Mouse (Mus musculus) stomach, postnatal 0 days (tissue): ENCODE measurements around the gene Gpn2. TPM values are rescaled to one million over a fixed set of nuclear protein-coding genes. Genes with fewer than 3 reads are reported as not detected.

Experiments
- ATAC-seq: fragments of 200-750 bp; cut with Nextera tagmentation; 2 replicates; pipeline ENCODE4 v1.8.0; 2017; ENCODE audit not compliant: low FRiP score, low TSS enrichment
- DNase-seq: peaks from one replicate; pipeline ENCODE4 v3.0.0-alpha.2; 2016; ENCODE audit warnings: low spot score
- H3K27ac ChIP-seq: fragments of 300-500 bp; sonication (generic); replicated peaks from 2 replicates; pipeline ENCODE4 v1.5.1; 2014; ENCODE audit warnings: mild to moderate bottlenecking, control low read depth
- H3K27me3 ChIP-seq: fragments of 300-500 bp; sonication (generic); 2 replicates; pipeline ENCODE4 v1.6.1; 2014; ENCODE audit warnings: low read length; ENCODE audit not compliant: control insufficient read depth, insufficient read depth
- H3K36me3 ChIP-seq: fragments of 300-500 bp; sonication (generic); 2 replicates; pipeline ENCODE4 v1.6.1; 2014; ENCODE audit warnings: low read length, mixed read lengths; ENCODE audit not compliant: control insufficient read depth, insufficient read depth
- H3K4me1 ChIP-seq: fragments of 300-500 bp; sonication (generic); replicated peaks from 2 replicates; pipeline ENCODE4 v1.6.1; 2014; ENCODE audit warnings: antibody characterized with exemption; ENCODE audit not compliant: control insufficient read depth, insufficient read depth
- H3K4me2 ChIP-seq: fragments of 300-500 bp; sonication (generic); replicated peaks from 2 replicates; pipeline ENCODE4 v1.6.1; 2014; ENCODE audit warnings: low read depth, mild to moderate bottlenecking, control low read depth, moderate library complexity
- H3K4me3 ChIP-seq: fragments of 300-500 bp; sonication (generic); 2 replicates; pipeline ENCODE4 v1.5.1; 2014; ENCODE audit warnings: low read depth, low read length, control low read depth
- H3K9ac ChIP-seq: fragments of 300-500 bp; sonication (generic); 2 replicates; pipeline ENCODE4 v1.6.1; 2014; ENCODE audit warnings: mild to moderate bottlenecking, low read length, control low read depth, mixed read lengths
- H3K9me3 ChIP-seq: fragments of 300-500 bp; sonication (generic); 2 replicates; pipeline ENCODE4 v1.6.1; 2016; ENCODE audit warnings: low read length; ENCODE audit not compliant: control insufficient read depth
- CTCF ChIP-seq: IDR thresholded peaks from 2 replicates; pipeline ENCODE4 v1.5.1; 2016; ENCODE audit warnings: antibody characterized with exemption, low read depth, mild to moderate bottlenecking, moderate library complexity
- EP300 ChIP-seq: optimal IDR thresholded peaks from 2 replicates; pipeline ENCODE3; 2016; ENCODE audit warnings: antibody characterized with exemption
- WGBS: fragments of 180-500 bp; shearing (Covaris S2); extraction: QIAGEN DNeasy Blood & Tissue Kit; methylation state at CpG from one replicate; pipeline ENCODE4 v1.1.7; 2014; 5-methylcytosine and 5-hydroxymethylcytosine counted together
- polyA plus RNA-seq: library from polyadenylated mRNA; unstranded; fragments of >200 nt; fragmentation: Nextera tagmentation; extraction: Ambion mirVana; gene quantifications from 2 replicates; pipeline ENCODE4 v1.2.1, GENCODE M21; 2015

Gpn2 gene
- polyA plus RNA-seq, 1 experiment from 2014 or later: 14.8 TPM

DNA sequence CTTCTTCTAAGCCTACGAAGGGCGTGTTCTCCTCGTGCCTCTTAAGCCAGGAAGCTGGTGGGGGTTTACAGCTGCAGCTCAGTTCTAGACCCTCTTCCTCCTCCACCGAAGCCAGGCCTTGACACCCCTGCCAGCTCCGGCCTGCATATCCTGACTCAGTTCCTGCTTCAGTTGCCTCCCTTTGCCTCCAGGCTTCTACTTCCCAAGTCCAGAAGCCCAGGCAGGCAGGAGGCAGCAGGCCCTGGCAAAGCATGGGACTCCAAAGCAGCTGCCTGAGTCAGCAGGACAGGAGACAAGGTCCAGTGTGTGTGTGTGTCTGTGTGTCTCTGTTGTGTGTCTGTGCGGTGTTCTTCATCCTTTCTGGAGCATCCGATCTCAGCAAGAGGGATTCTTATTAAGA lies 20.0 kb downstream of the Gpn2 start:
- ATAC-seq (no peak), DNase-seq (no peak)
- no peaks in the 10 kb centered on the region for H3K9me3 ChIP-seq
- H3K4me1 ChIP-seq: 0 out of 2 replicates have a peak, but pooled peaks cover 2% of the 10 kb centered on the region
- H3K36me3 ChIP-seq: peaks cover 5% of the 10 kb centered on the region; the same call in 1 of the 2 replicates
- TF ChIP-seq CTCF: no peak
- TF ChIP-seq EP300: no peak
- H3K27me3 ChIP-seq: no peaks in the 10 kb centered on the region
- H3K27ac ChIP-seq: peak overlapping the region; percentile 85; the same call in 1 of the 2 replicates
- 60% methylated on average over 7 of the region's 7 CpGs for WGBS
- no peak overlapping the region for H3K4me2 ChIP-seq
- no peak overlapping the region for H3K9ac ChIP-seq
- no peak overlapping the region for H3K4me3 ChIP-seq

DNA sequence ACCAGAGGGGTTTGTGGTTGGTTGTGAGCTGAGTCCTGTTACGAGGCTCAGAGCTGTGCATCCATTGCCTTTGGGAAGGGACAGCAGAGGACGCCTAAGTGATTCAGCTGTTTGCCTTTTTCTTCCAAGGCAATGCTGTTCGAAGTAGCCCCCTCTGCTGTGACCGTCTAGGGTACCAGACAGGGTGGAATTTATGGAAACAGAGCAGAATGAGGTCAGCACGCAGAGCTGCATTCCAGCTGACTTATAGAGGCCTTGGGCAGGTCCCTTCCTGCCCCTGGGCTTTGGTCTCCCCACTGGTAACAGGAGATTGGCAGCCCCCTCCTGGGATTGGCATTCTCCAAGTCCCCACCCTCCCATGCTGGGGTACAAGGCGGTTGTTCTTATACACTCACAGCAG lies 20.7 kb downstream of the Gpn2 start:
- no peak for TF ChIP-seq EP300
- TF ChIP-seq CTCF: no peak
- H3K27ac ChIP-seq: peak overlapping the region; percentile 84
- no peak for DNase-seq

DNA sequence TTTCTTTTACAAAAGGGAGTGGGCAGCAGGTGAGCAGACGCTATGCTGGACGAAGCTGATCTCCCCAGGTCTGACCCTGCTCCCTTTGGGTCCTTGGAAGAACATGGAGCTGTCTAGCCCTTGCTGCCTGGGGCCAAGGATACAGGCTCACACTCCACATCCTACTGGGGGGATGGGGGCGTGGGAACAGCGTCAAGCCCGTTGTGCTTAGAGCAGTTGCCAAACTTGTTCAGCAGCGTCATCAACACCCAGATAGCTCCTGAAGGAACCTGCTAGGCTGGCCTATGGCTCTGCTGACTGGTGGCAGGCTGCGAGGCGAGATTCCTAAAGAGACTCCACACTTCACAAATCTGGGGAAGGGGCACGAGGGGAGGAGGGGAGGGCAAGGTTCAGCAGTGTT lies 21.2 kb downstream of the Gpn2 start:
- H3K4me2 ChIP-seq: no peak overlapping the region
- ATAC-seq (peak; percentile 6; the same call in 1 of the 2 replicates), DNase-seq (peak; percentile 74)
- TF ChIP-seq CTCF: no peak
- TF ChIP-seq EP300: peak; percentile 83
- 0 out of 2 replicates have a peak, but pooled peaks cover 2% of the 10 kb centered on the region for H3K4me1 ChIP-seq
- H3K27ac ChIP-seq: peak overlapping the region; percentile 84
- H3K9ac ChIP-seq: peak overlapping the region; percentile 18; the same call in 1 of the 2 replicates
- no peaks in the 10 kb centered on the region for H3K9me3 ChIP-seq
- no peaks in the 10 kb centered on the region for H3K27me3 ChIP-seq
- WGBS: 31% methylated on average over 9 of the region's 9 CpGs
- H3K4me3 ChIP-seq: no peak overlapping the region
- peaks cover 5% of the 10 kb centered on the region; the same call in 1 of the 2 replicates for H3K36me3 ChIP-seq

More for the DNA sequence above, 20.7 kb downstream of the Gpn2 start:
- ATAC-seq: no peak
- Histone ChIP-seq H3K4me2 (no peak overlapping the region), H3K27me3 (no peaks in the 10 kb centered on the region), H3K9ac (no peak overlapping the region), H3K4me1 (0 out of 2 replicates have a peak, but pooled peaks cover 2% of the 10 kb centered on the region), H3K9me3 (no peaks in the 10 kb centered on the region), H3K4me3 (no peak overlapping the region), H3K36me3 (peaks cover 5% of the 10 kb centered on the region; the same call in 1 of the 2 replicates)
- 59% methylated on average over 6 of the region's 6 CpGs for WGBS

DNA sequence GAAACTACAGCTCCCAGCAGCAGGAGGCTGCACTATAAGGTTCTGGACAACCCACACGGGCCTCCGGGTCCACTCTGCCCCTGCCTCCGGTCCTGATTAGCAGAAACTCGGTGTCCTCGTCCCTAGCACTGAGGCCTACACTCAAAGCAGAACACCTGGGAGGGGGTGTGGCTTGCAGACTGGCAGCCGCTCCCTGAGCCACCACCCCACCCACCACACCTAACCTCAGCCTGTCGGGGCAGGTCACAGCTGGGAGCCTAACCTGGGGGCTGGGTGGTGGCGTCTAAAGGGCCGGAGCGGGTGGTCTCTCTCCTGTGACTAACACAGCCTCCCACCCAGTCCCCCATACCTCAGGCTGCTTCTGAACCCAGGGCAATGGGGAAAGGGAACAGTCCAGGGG lies 23.1 kb downstream of the Gpn2 start:
- Histone ChIP-seq H3K9me3 (no peaks in the 10 kb centered on the region), H3K27ac (peak overlapping the region; percentile 82), H3K9ac (no peak overlapping the region), H3K4me1 (0 out of 2 replicates have a peak, but pooled peaks cover 2% of the 10 kb centered on the region), H3K4me3 (no peak overlapping the region), H3K36me3 (peaks cover 5% of the 10 kb centered on the region; the same call in 1 of the 2 replicates), H3K4me2 (no peak overlapping the region), H3K27me3 (no peaks in the 10 kb centered on the region)
- ATAC-seq (peak; percentile 69), DNase-seq (peak; percentile 80)
- TF ChIP-seq CTCF (no peak), EP300 (no peak)
- WGBS: 66% methylated on average over 10 of the region's 10 CpGs

DNA sequence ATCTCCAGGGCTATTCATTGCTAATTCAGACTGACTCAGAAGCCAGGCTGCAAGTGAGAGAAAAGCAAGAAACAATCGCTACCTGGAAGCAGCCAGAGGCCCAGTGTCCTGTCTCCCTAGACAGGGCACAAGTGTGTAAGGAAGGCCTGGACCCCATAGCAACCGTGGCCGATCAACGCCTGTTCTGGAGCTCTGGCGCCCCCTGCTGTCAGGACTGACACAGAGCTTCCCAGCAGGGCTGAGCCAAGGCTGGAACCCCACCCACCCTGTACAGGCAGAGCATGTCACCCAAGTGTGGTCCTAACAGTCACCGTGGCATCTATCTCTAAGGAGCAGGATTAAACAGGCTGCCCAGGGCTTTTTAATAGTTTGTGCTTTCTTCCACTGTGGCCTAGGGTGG lies 25.6 kb downstream of the Gpn2 start:
- WGBS: 12% methylated on average over 6 of the region's 6 CpGs
- 0 out of 2 replicates have a peak, but pooled peaks cover 2% of the 10 kb centered on the region for H3K4me1 ChIP-seq
- no peak overlapping the region for H3K9ac ChIP-seq
- no peak overlapping the region for H3K4me2 ChIP-seq
- no peaks in the 10 kb centered on the region for H3K27me3 ChIP-seq
- H3K27ac ChIP-seq: no peak overlapping the region
- H3K9me3 ChIP-seq: no peaks in the 10 kb centered on the region
- TF ChIP-seq CTCF: peak; percentile 95
- TF ChIP-seq EP300: no peak
- peak; percentile 53 for ATAC-seq
- H3K4me3 ChIP-seq: no peak overlapping the region
- DNase-seq: peak; percentile 91
- H3K36me3 ChIP-seq: no peaks in the 10 kb centered on the region

DNA sequence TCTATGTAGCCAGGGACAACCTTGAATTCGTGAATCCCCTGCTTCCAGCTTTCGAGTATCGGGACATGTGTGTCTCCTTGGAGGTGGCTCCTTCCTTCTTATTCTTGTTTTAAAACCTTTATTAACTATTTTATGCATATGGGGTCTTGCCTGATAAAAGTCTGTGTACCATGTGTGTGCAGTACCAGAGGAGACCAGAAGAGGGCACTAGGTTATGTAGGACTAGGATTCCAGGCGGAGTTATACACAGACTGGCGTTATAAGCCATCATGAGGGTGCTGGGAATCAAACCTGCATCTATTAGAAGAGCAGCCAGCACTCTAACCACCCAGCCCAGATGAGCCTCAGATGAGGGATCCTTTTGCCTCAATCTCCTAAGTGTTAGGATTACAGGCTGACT lies 27.7 kb downstream of the Gpn2 start:
- TF ChIP-seq CTCF (peak; percentile 52), EP300 (no peak)
- ATAC-seq (no peak), DNase-seq (peak; percentile 12)
- no peak overlapping the region for H3K4me3 ChIP-seq
- no peak overlapping the region for H3K27ac ChIP-seq
- no peaks in the 10 kb centered on the region for H3K9me3 ChIP-seq
- H3K36me3 ChIP-seq: no peaks in the 10 kb centered on the region
- H3K9ac ChIP-seq: no peak overlapping the region
- no peaks in the 10 kb centered on the region for H3K27me3 ChIP-seq
- no peaks in the 10 kb centered on the region for H3K4me1 ChIP-seq
- WGBS: 96% methylated on average over 5 of the region's 5 CpGs
- H3K4me2 ChIP-seq: no peak overlapping the region
